Mouse (Mus musculus) CH12.LX (cell line): ENCODE data around the gene Smug1. TPM values are rescaled to one million over a fixed set of nuclear protein-coding genes. Genes with fewer than 3 reads are reported as not detected.

Experiments used
- DNase-seq: peaks from one replicate; pipeline ENCODE4 v3.0.0-alpha.2; 2013; ENCODE audit errors: extremely low read depth
- H3K27ac ChIP-seq: 2 replicates; pipeline ENCODE4 v1.5.1; 2012; ENCODE audit warnings: low read depth, mild to moderate bottlenecking, control low read depth, moderate library complexity; ENCODE audit not compliant: insufficient read depth
- H3K27me3 ChIP-seq: replicated peaks from 2 replicates; pipeline ENCODE3; 2012; ENCODE audit warnings: inconsistent platforms
- H3K36me3 ChIP-seq, 2 experiments: replicated peaks in 1 of 2; 2 replicates each; pipeline versions ENCODE3 to v1.6.1; 2012; ENCODE audit warnings: inconsistent platforms in 1 of 2, low read length in 1 of 2, mild to moderate bottlenecking in 1 of 2, mixed read lengths in 1 of 2, moderate library complexity in 1 of 2; ENCODE audit not compliant: control insufficient read depth in 1 of 2, insufficient read depth in 1 of 2
- H3K4me1 ChIP-seq, 2 experiments: 2 replicates each; pipeline ENCODE4 v1.6.1; 2012; ENCODE audit warnings: inconsistent platforms in 1 of 2, moderate library complexity in 1 of 2; ENCODE audit not compliant: insufficient read depth in 2 of 2, control insufficient read depth in 1 of 2
- H3K4me2 ChIP-seq: 2 replicates; pipeline ENCODE4 v1.6.1; 2012; ENCODE audit warnings: low read depth, mild to moderate bottlenecking, control low read depth; ENCODE audit not compliant: poor library complexity, insufficient read depth, severe bottlenecking
- H3K4me3 ChIP-seq, 3 experiments: fragments of 150-350 bp in 1 of 3; sonication (generic) in 1 of 3; replicated peaks in 1 of 3; 2 replicates each; pipeline versions ENCODE3 to v1.5.1; 2011 to 2012; ENCODE audit warnings: low read depth in 2 of 3, low read length in 2 of 3, mild to moderate bottlenecking in 2 of 3, moderate library complexity in 2 of 3, control low read depth in 1 of 3, improper control_type of control experiment in 1 of 3, inconsistent platforms in 1 of 3, mixed read lengths in 1 of 3; ENCODE audit not compliant: poor library complexity in 1 of 3
- H3K79me2 ChIP-seq: replicated peaks from 2 replicates; pipeline ENCODE4 v1.6.1; 2012; ENCODE audit warnings: mild to moderate bottlenecking, moderate library complexity; ENCODE audit not compliant: control insufficient read depth, poor library complexity, insufficient read depth, severe bottlenecking; ENCODE audit errors: extremely low read depth
- H3K9ac ChIP-seq: 2 replicates; pipeline ENCODE4 v1.6.1; 2012; ENCODE audit warnings: low read depth, mild to moderate bottlenecking, control low read depth, moderate library complexity; ENCODE audit not compliant: insufficient read depth
- H3K9me3 ChIP-seq: replicated peaks from 2 replicates; pipeline ENCODE3; 2012; ENCODE audit warnings: low read length, inconsistent platforms, mixed read lengths
- CHD1 ChIP-seq: IDR thresholded peaks from 2 replicates; pipeline ENCODE4 v1.6.1; 2012; ENCODE audit warnings: low read depth, low read length, improper control_type of control experiment, inconsistent platforms
- CHD2 ChIP-seq: IDR thresholded peaks from 2 replicates; pipeline ENCODE4 v1.6.1; 2011; ENCODE audit warnings: low read length, improper control_type of control experiment
- CTCF ChIP-seq, 2 experiments: IDR thresholded peaks in 1 of 2; conservative IDR thresholded peaks in 1 of 2; 2 replicates each; pipeline ENCODE4 v1.5.1; 2011 to 2012; ENCODE audit warnings: low read depth in 2 of 2, low read length in 2 of 2, improper control_type of control experiment in 1 of 2, inconsistent platforms in 1 of 2, mild to moderate bottlenecking in 1 of 2, moderate library complexity in 1 of 2
- E2F4 ChIP-seq: IDR thresholded peaks from 2 replicates; pipeline ENCODE4 v1.6.1; 2011; ENCODE audit warnings: low read depth, low read length, improper control_type of control experiment; ENCODE audit not compliant: insufficient replicate concordance
- ELF1 ChIP-seq: IDR thresholded peaks from 2 replicates; pipeline ENCODE4 v1.6.1; 2014; ENCODE audit warnings: low read depth, mild to moderate bottlenecking, inconsistent platforms, low read length, improper control_type of control experiment
- EP300 ChIP-seq: IDR thresholded peaks from 2 replicates; pipeline ENCODE4 v1.6.1; 2011; ENCODE audit warnings: low read length, improper control_type of control experiment
- GABPA ChIP-seq: IDR thresholded peaks from 2 replicates; pipeline ENCODE4 v1.6.1; 2012; ENCODE audit warnings: low read depth, low read length, improper control_type of control experiment, inconsistent platforms; ENCODE audit not compliant: insufficient replicate concordance
- IRF4 ChIP-seq: IDR thresholded peaks from 2 replicates; pipeline ENCODE4 v1.6.1; 2014; ENCODE audit warnings: low read depth, mild to moderate bottlenecking, inconsistent platforms, low read length, improper control_type of control experiment
- JUND ChIP-seq: conservative IDR thresholded peaks from 2 replicates; pipeline ENCODE4 v1.6.1; 2011; ENCODE audit warnings: low read depth, low read length, improper control_type of control experiment
- MAX ChIP-seq: IDR thresholded peaks from 2 replicates; pipeline ENCODE4 v1.6.1; 2011; ENCODE audit warnings: low read length, improper control_type of control experiment
- MXI1 ChIP-seq: IDR thresholded peaks from 2 replicates; pipeline ENCODE4 v1.6.1; 2011; ENCODE audit warnings: mild to moderate bottlenecking, low read depth, low read length, improper control_type of control experiment
- MYC ChIP-seq: IDR thresholded peaks from 2 replicates; pipeline ENCODE4 v1.6.1; 2011; ENCODE audit warnings: low read depth, mild to moderate bottlenecking, improper control_type of control experiment, low read length
- NELFE ChIP-seq: IDR thresholded peaks from 2 replicates; pipeline ENCODE4 v1.6.1; 2011; ENCODE audit warnings: low read depth, low read length, improper control_type of control experiment
- PAX5 ChIP-seq: IDR thresholded peaks from 2 replicates; pipeline ENCODE4 v1.6.1; 2012; ENCODE audit warnings: low read length, inconsistent platforms, mixed read lengths
- POLR2A ChIP-seq: IDR thresholded peaks from 2 replicates; pipeline ENCODE4 v1.6.1; 2011; ENCODE audit warnings: low read depth, mild to moderate bottlenecking, improper control_type of control experiment, low read length
- POLR2AphosphoS2 ChIP-seq: IDR thresholded peaks from 2 replicates; pipeline ENCODE4 v1.6.1; 2011; ENCODE audit warnings: low read depth, low read length, improper control_type of control experiment
- RAD21 ChIP-seq: IDR thresholded peaks from 2 replicates; pipeline ENCODE4 v1.6.1; 2011; ENCODE audit warnings: low read depth, mild to moderate bottlenecking, low read length, improper control_type of control experiment, moderate library complexity
- SIN3A ChIP-seq: IDR thresholded peaks from 2 replicates; pipeline ENCODE4 v1.6.1; 2012; ENCODE audit warnings: low read length, improper control_type of control experiment, inconsistent platforms
- TCF12 ChIP-seq: IDR thresholded peaks from 2 replicates; pipeline ENCODE4 v1.6.1; 2014; ENCODE audit warnings: low read depth, mild to moderate bottlenecking, inconsistent platforms, low read length, improper control_type of control experiment
- UBTF ChIP-seq: IDR thresholded peaks from 2 replicates; pipeline ENCODE4 v1.6.1; 2012; ENCODE audit warnings: low read depth, mild to moderate bottlenecking, inconsistent platforms, low read length, improper control_type of control experiment, moderate library complexity
- USF1 ChIP-seq: IDR thresholded peaks from 2 replicates; pipeline ENCODE4 v1.6.1; 2014; ENCODE audit warnings: low read depth, mild to moderate bottlenecking, inconsistent platforms, low read length, improper control_type of control experiment
- USF2 ChIP-seq: conservative IDR thresholded peaks from 2 replicates; pipeline ENCODE4 v1.6.1; 2011; ENCODE audit warnings: low read depth, low read length, improper control_type of control experiment
- ZMIZ1 ChIP-seq: IDR thresholded peaks from 2 replicates; pipeline ENCODE4 v1.6.1; 2012; ENCODE audit warnings: low read depth, mild to moderate bottlenecking, inconsistent platforms, low read length, improper control_type of control experiment
- dilution Hi-C: fragments of 300-500 bp; cut with MboI; formaldehyde crosslinking; loops from 2 replicates; pipeline ENCODE4 v1.14.3; 2020; ENCODE audit warnings: low sequenced_read_pairs; ENCODE audit not compliant: extremely low pct_unique_long_range_greater_than_20kb, extremely low pct_ligation_motif_present
- in situ Hi-C: fragments of 300-500 bp; cut with MboI; formaldehyde crosslinking; loops from 3 replicates; pipeline ENCODE4 v1.14.3; 2019; ENCODE audit warnings: low sequenced_read_pairs, low pct_ligation_motif_present, low pct_unique_long_range_greater_than_20kb, mixed read lengths
- polyA plus RNA-seq: library from polyadenylated mRNA; unstranded; fragments of >175 nt; gene quantifications from 2 replicates; pipeline ENCODE4 v1.2.1, GENCODE M21; 2012; ENCODE audit warnings: low read depth; ENCODE audit not compliant: insufficient read length
- total RNA-seq, 2 experiments: library from RNA; depleted of rRNA; stranded (reverse); fragments of 300-350 nt in 1 of 2; fragments of >200 nt in 1 of 2; gene quantifications; 2 replicates each; pipeline ENCODE4 v1.2.3; 2012 to 2014

The Smug1 gene
- 7.3 and 7.8 TPM in 2 replicates for total RNA-seq (2012; rRNA removed)
- total RNA-seq (2014; rRNA removed) = 9.5 and 9.8 TPM in 2 replicates
- 6.1 and 7.3 TPM in 2 replicates for polyA plus RNA-seq

DNA sequence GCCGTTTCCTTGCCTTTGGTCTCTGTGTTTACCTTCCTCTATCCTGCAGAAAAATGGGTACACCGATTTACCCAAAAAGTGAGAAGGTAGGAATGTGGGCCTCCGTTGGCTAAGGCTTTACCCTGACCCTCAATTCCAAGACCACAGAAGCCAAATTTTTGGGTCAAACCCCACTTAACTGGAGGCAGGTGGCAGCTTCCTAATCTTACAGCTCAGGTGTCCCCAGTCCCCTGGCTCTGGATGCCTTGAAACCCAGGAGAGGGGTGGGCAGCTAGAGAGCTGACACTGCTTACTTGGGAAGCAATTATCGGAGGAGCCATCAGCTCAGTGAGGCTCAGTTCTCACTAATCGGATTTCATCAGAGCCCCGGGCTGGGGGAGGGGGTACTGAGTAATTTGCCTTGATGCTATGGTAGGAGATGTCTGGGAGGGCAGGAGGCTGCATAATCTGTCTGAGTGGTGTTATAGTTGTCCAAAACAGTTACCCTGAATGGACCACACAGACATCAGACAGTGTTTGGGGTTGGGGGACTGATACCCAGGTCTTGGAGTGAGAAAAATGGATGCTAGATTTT is at the start of gene Smug1:
Smug1 (minus strand) TSS at position 51 of the 574 bp plus-strand sequence.
- Histone ChIP-seq H3K4me3 (no peak within 1 kb of the TSS), H3K27ac (no peak within 1 kb of the TSS), H3K9ac (no peak within 1 kb of the TSS), H3K27me3 (peaks cover 64% of the 10 kb centered on the region), H3K4me1 (peaks cover 2 to 50% of the 10 kb centered on the region in 2 experiments; a peak in 3 of 4 replicates), H3K79me2 (peaks cover 5% of the 10 kb centered on the region; the same call in 1 of the 2 replicates), H3K9me3 (peaks cover 6% of the 10 kb centered on the region), H3K4me2 (no peak within 1 kb of the TSS), H3K36me3 (no peaks in the 10 kb centered on the region)
- dilution Hi-C loops = no loop called here
- in situ Hi-C loops = loop anchor here (25.0 kb wide), 1 partner anchor 430 kb away; no protein-coding TSS in a partner anchor
- no peak for DNase-seq
- TF ChIP-seq SIN3A = no peak
- TF ChIP-seq RAD21 = no peak
- TF ChIP-seq JUND = no peak
- no peak for TF ChIP-seq POLR2A
- TF ChIP-seq CTCF (conservative IDR thresholded peaks at IDR 0.05 in 1 of 2, IDR thresholded peaks at IDR 0.05 in 1 of 2; ENCODE audit: low read depth in 2 of 2, low read length in 2 of 2) = no peak
- no peak for TF ChIP-seq EP300
- TF ChIP-seq UBTF = no peak
- TF ChIP-seq PAX5 = no peak

DNA sequence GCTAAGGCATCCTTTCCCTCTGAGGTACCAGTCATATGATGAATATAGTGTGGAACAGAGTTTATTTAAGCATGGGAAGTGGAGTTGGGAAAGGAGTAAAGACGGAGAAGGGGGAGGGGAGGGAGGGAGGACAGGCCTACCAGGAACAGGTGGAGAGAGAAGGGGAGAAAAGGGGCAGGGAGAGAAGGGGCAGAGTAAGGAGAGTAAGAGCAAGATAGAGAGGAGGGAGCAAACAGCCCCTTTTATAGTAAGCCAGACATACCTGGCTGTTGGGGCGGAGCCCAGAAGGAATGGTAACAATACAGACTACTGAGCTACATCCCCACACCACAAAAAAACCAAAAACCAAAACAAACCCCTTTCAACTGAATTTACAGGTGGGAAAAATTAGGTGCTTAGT is 49.2 kb upstream of the Smug1 start:
- peak overlapping the region; percentile 98 for H3K4me2 ChIP-seq
- H3K27me3 ChIP-seq = no peaks in the 10 kb centered on the region
- DNase-seq = no peak
- H3K79me2 ChIP-seq = peaks cover 77% of the 10 kb centered on the region
- peaks cover 18 to 43% of the 10 kb centered on the region in 2 experiments for H3K36me3 ChIP-seq
- dilution Hi-C loops = no loop called here
- in situ Hi-C loops = no loop called here
- no peak overlapping the region for H3K27ac ChIP-seq
- H3K4me3 ChIP-seq = no peak overlapping the region
- H3K9ac ChIP-seq = no peak overlapping the region; the same call in 1 of the 2 replicates
- no peaks in the 10 kb centered on the region for H3K9me3 ChIP-seq
- peaks cover 3 to 67% of the 10 kb centered on the region in 2 experiments for H3K4me1 ChIP-seq
- TF ChIP-seq MAX (no peak), CHD1 (0 out of 2 replicates have a peak, but pooled peaks have one; percentile 42), IRF4 (no peak)

DNA sequence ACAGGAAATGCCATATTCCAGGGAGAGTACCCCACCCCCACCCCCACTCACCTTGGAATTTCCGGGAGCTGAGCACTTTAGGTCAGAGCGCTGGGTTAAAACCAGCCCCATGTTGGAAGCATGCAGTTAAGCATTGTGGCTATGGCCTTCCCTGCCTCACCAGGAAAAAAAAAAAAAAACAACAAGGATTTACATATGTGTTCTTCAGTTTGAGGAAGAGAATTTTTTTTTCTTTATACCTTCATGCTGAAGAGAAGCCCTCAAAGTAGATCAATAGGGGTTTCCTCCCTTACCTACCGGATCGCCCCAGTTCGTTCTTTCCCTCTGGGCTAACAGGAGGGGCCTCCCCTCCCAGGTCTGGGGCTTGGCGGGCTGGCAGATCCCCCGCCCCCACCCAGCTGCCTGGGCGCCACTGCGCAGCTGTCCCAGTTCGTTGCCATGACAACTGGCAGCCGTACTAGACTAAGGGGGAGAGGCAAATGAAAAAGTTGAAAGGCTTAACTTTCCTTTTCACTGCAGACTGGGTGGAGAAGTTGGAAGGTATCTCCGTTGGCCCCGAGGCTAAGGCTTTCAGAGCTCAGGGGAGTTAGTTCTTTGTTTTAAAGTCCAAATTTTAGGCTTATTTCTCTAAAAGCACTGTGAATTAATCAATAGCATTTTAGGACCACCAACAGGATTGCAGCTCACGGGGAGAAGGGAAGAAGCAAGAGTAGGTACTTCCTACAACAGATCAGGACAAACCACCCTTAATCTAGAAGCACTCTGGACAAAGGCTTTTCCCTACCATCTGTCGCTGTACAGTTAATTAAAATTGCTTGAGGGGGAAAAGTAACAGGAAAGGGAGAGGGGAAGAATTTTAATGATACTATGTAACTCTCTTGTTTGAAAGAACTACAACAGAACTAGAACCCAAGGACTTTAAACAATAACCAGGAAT is 48.3 kb upstream of the Smug1 start:
- peaks cover 3 to 73% of the 10 kb centered on the region in 2 experiments for H3K4me1 ChIP-seq
- peak; percentile 99 for DNase-seq
- TF ChIP-seq SIN3A = peak; percentile 93
- TF ChIP-seq USF1 = no peak
- TF ChIP-seq E2F4 = peak; percentile 78; the same call in 1 of the 2 replicates
- TF ChIP-seq CTCF (conservative IDR thresholded peaks at IDR 0.05 in 1 of 2, IDR thresholded peaks at IDR 0.05 in 1 of 2; ENCODE audit: low read depth in 2 of 2, low read length in 2 of 2) = no peak
- TF ChIP-seq POLR2AphosphoS2 = no peak
- peak; percentile 90 for TF ChIP-seq CHD2
- TF ChIP-seq MYC = peak; percentile 74
- peak; percentile 77; the same call in 1 of the 2 replicates for TF ChIP-seq TCF12
- TF ChIP-seq GABPA = no peak
- 0 out of 2 replicates have a peak, but pooled peaks have one; percentile 22 for TF ChIP-seq ELF1
- peak; percentile 99 for TF ChIP-seq MXI1
- peak; percentile 56 for TF ChIP-seq NELFE
- TF ChIP-seq USF2 = no peak
- no peak; the same call in 1 of the 2 replicates for TF ChIP-seq ZMIZ1

More for the DNA sequence above, 48.3 kb upstream of the Smug1 start:
- H3K9ac ChIP-seq = peak overlapping the region; percentile 86
- in situ Hi-C loops (no loop called here), dilution Hi-C loops (no loop called here)
- H3K27me3 ChIP-seq = no peaks in the 10 kb centered on the region
- peaks cover 69% of the 10 kb centered on the region for H3K79me2 ChIP-seq
- H3K4me2 ChIP-seq = peak overlapping the region; percentile 98
- no peaks in the 10 kb centered on the region for H3K9me3 ChIP-seq
- H3K27ac ChIP-seq = peak overlapping the region; percentile 60
- peaks cover 22 to 43% of the 10 kb centered on the region in 2 experiments for H3K36me3 ChIP-seq
- H3K4me3 ChIP-seq = peak overlapping the region; percentile 41 to 56 (median 55)
